In the genomic region with DNA sequence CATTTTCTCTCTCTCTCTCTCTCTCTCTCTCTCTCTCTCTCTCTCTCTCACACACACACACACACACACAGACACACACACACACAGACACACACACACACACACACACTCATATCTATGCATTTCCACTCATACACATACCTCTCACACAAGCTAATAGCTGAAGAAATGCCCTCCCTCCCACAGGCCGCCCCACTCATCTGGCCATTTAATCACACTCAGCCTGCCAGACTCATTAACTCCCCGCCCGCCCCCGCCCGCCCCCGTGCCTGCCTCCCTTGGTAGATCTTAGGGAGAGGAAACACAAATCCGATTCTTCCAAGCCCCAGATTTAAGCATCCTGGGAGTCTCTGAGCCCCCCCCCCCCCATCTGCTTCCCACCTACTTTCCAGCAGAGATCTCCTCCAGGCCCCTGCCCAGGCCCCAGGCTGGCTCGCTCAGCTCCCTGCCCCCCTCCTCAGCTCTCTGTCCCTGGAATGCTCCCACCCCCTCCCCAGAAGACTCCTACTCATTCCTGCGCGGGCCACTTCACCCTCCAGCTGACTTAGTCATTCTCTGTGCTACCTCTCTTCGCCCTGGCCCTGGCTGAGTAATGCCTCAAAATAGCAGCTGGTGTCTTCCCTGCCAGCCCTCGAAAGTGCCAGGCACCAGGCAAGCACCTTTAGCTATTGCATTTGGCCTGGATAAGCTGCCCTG, we compare ENCODE assay signal across 8 mouse cellular contexts. TPM values are rescaled to one million over a fixed set of nuclear protein-coding genes. Genes with fewer than 3 reads are reported as not detected.
A peak's percentile ranks its signal among the peaks of the same experiment; 100 is the strongest.
DNase-seq lines count a peak whose midpoint lies in the region; ATAC-seq lines count a peak whose summit lies in the region.

No protein-coding gene starts in this region.

- ATAC-seq in embryonic facial prominence, embryonic 12.5 days (ENCODE audit: insufficient number of reproducible peaks, insufficient read depth, low FRiP score, low TSS enrichment) = peak; percentile 61; the same call in 1 of the 2 replicates
- peak; percentile 89 for ATAC-seq in heart, embryonic 15.5 days (replicated peaks; ENCODE audit: insufficient number of reproducible peaks, insufficient read depth, low FRiP score, low read depth)
- ATAC-seq in lung, embryonic 15.5 days (ENCODE audit: borderline replicate concordance, extremely low read depth, low FRiP score, low TSS enrichment) = peak; percentile 74
- peak; percentile 75 for ATAC-seq in stomach, embryonic 16.5 days (ENCODE audit: insufficient read depth, low FRiP score)

- WGBS in embryonic facial prominence, embryonic 12.5 days = 6% methylated on average over 8 of the region's 12 CpGs
- 5% methylated on average over 12 of the region's 12 CpGs for WGBS in heart, embryonic 15.5 days
- 10% methylated on average over 12 of the region's 12 CpGs for WGBS in lung, embryonic 15.5 days
- WGBS in stomach, embryonic 16.5 days = 8% methylated on average over 12 of the region's 12 CpGs

- H3K36me3 ChIP-seq in embryonic facial prominence, embryonic 12.5 days = no peaks in the 10 kb centered on the region
- no peaks in the 10 kb centered on the region for H3K36me3 ChIP-seq in heart, embryonic 15.5 days
- H3K36me3 ChIP-seq in lung, embryonic 15.5 days = no peaks in the 10 kb centered on the region
- H3K36me3 ChIP-seq in stomach, embryonic 16.5 days (ENCODE audit: control insufficient read depth, insufficient read depth, low read length) = no peaks in the 10 kb centered on the region

- H3K27me3 ChIP-seq in embryonic facial prominence, embryonic 12.5 days = no peaks in the 10 kb centered on the region
- no peaks in the 10 kb centered on the region for H3K27me3 ChIP-seq in heart, embryonic 15.5 days
- peaks cover 4% of the 10 kb centered on the region; the same call in 1 of the 2 replicates for H3K27me3 ChIP-seq in lung, embryonic 15.5 days
- H3K27me3 ChIP-seq in stomach, embryonic 16.5 days (ENCODE audit: control insufficient read depth, insufficient read depth, low read length) = no peaks in the 10 kb centered on the region

- DNase-seq in cerebellum, postnatal 25 days = peak; percentile 38 to 54
- DNase-seq in cerebellum, adult 11-12 months = no peak
- DNase-seq in 3T3-L1 (ENCODE audit: low read depth, low spot score) = peak; percentile 89
- DNase-seq in urinary bladder, postnatal 10 days (ENCODE audit: low spot score) = no peak

- peak overlapping the region; percentile 69 for H3K27ac ChIP-seq in embryonic facial prominence, embryonic 12.5 days
- peak overlapping the region; percentile 86 for H3K27ac ChIP-seq in heart, embryonic 15.5 days
- H3K27ac ChIP-seq in lung, embryonic 15.5 days = peak overlapping the region; percentile 89
- peak overlapping the region; percentile 16; the same call in 1 of the 2 replicates for H3K27ac ChIP-seq in stomach, embryonic 16.5 days (ENCODE audit: low read length)

- H3K4me3 ChIP-seq in embryonic facial prominence, embryonic 12.5 days = no peak overlapping the region
- peak overlapping the region; percentile 11; the same call in 1 of the 2 replicates for H3K4me3 ChIP-seq in heart, embryonic 15.5 days
- no peak overlapping the region for H3K4me3 ChIP-seq in lung, embryonic 15.5 days
- no peak overlapping the region for H3K4me3 ChIP-seq in stomach, embryonic 16.5 days (replicated peaks; ENCODE audit: low read length)

- peaks cover 16% of the 10 kb centered on the region for H3K4me1 ChIP-seq in embryonic facial prominence, embryonic 12.5 days
- peaks cover 24% of the 10 kb centered on the region for H3K4me1 ChIP-seq in heart, embryonic 15.5 days (replicated peaks)
- peaks cover 24% of the 10 kb centered on the region for H3K4me1 ChIP-seq in lung, embryonic 15.5 days
- peaks cover 13% of the 10 kb centered on the region for H3K4me1 ChIP-seq in stomach, embryonic 16.5 days (ENCODE audit: control insufficient read depth, insufficient read depth, low read length)

- H3K9me3 ChIP-seq in embryonic facial prominence, embryonic 12.5 days = no peaks in the 10 kb centered on the region
- no peaks in the 10 kb centered on the region for H3K9me3 ChIP-seq in heart, embryonic 15.5 days (replicated peaks)
- H3K9me3 ChIP-seq in lung, embryonic 15.5 days = no peaks in the 10 kb centered on the region
- H3K9me3 ChIP-seq in stomach, embryonic 16.5 days (replicated peaks; ENCODE audit: control insufficient read depth, low read length) = no peaks in the 10 kb centered on the region

- H3K9ac ChIP-seq in embryonic facial prominence, embryonic 12.5 days = peak overlapping the region; percentile 15; the same call in 1 of the 2 replicates
- 0 out of 2 replicates have a peak overlapping the region, but pooled peaks have one; percentile 22 for H3K9ac ChIP-seq in heart, embryonic 15.5 days
- H3K9ac ChIP-seq in lung, embryonic 15.5 days = no peak overlapping the region
- H3K9ac ChIP-seq in stomach, embryonic 16.5 days (ENCODE audit: low read length) = peak overlapping the region; percentile 14; the same call in 1 of the 2 replicates

- H3K4me2 ChIP-seq in embryonic facial prominence, embryonic 12.5 days (replicated peaks) = peak overlapping the region; percentile 30; the same call in 1 of the 2 replicates
- H3K4me2 ChIP-seq in heart, embryonic 15.5 days = peak overlapping the region; percentile 47
- H3K4me2 ChIP-seq in lung, embryonic 15.5 days = peak overlapping the region; percentile 8; the same call in 1 of the 2 replicates
- no peak overlapping the region for H3K4me2 ChIP-seq in stomach, embryonic 16.5 days (ENCODE audit: low read depth, low read length)

RNA-seq across cellular contexts. Expression of a gene that starts 8.2 kb away (rescaled TPM):
- polyA plus RNA-seq in embryonic facial prominence, embryonic 12.5 days (2016; fragmentation: Nextera tagmentation; extraction: Ambion mirVana) = 6.0 and 6.6 TPM in 2 replicates
- 5.3 and 7.1 TPM in 2 replicates for polyA plus RNA-seq in heart, embryonic 15.5 days (2015; fragmentation: Nextera tagmentation; extraction: Ambion mirVana)
- polyA plus RNA-seq in lung, embryonic 15.5 days (2015; fragmentation: Nextera tagmentation; extraction: Ambion mirVana) = 10.8 and 12.8 TPM in 2 replicates
- 8.3 TPM in 2 replicates for polyA plus RNA-seq in stomach, embryonic 16.5 days (2015; fragmentation: Nextera tagmentation; extraction: Ambion mirVana)

Comparison
In these comparisons a context has a peak if more than half of its experiments do, and no peak if none do; other contexts are left out.
1. DNase-seq: peak in cerebellum, postnatal 25 days (2 of 2) and 3T3-L1 (single experiment); none in cerebellum, adult 11-12 months (single experiment) and urinary bladder, postnatal 10 days (single experiment).
2. H3K27ac ChIP-seq: peak in every context shown above with its lines; median percentile 89 in lung, embryonic 15.5 days; 86 in heart, embryonic 15.5 days; 69 in embryonic facial prominence, embryonic 12.5 days; 16 in stomach, embryonic 16.5 days.
3. Peak in every context shown above with its lines, with median percentiles within 50 percentile points of each other: ATAC-seq.